Mouse (Mus musculus) lung, postnatal 0 days (tissue): ENCODE data around the gene Atg4a-ps.

Experiments used
- CTCF ChIP-seq: IDR thresholded peaks from 2 replicates; pipeline ENCODE4 v1.5.1; 2016; ENCODE audit warnings: antibody characterized with exemption, mild to moderate bottlenecking
- EP300 ChIP-seq: IDR thresholded peaks from 2 replicates; pipeline ENCODE4 v1.6.1; 2016; ENCODE audit warnings: antibody characterized with exemption, mild to moderate bottlenecking, control low read depth

GRCm38 (mm10) chr3:103633124-103633523, 12.7 kb downstream of the Atg4a-ps start:
- TF ChIP-seq CTCF (no peak), EP300 (no peak)
